In genomic region chr5:5064686-5065085, GRCm38 (mm10) we compare ENCODE assay signal across 17 mouse cellular contexts.
"Had no signal": no experiment of that assay in that cellular context is flagged by ENCODE, and none has a peak within 500 bp of the region (broad histone marks: within the 10 kb centered on the region; RNA-seq: fewer than 3 reads in every experiment).

No protein-coding gene starts in this region.

- DNase-seq: cerebellum, adult 8-10 months; cerebellum, adult 9-10 months; cerebellum, adult 9-11 months; cerebellum, postnatal 10 days; cerebellum, postnatal 14 days; cerebellum, postnatal 25 days; cerebellum, postnatal 36 days; embryo, embryonic 11 days; forebrain, postnatal 0 days; gastrocnemius, adult 2 months; gastrocnemius, postnatal 10 days; gastrocnemius, postnatal 14 days; gastrocnemius, postnatal 25 days; gastrocnemius, postnatal 36 days; heart, adult 11 months; heart, adult 18-20 months; heart, adult 2 months had no signal
